Mouse (Mus musculus) gastrocnemius, adult 18-20 months (tissue): Measurements from ENCODE around the gene Acp2. TPM values are rescaled to one million over a fixed set of nuclear protein-coding genes. Genes with fewer than 3 reads are reported as not detected.

Experiments
- DNase-seq: peaks from one replicate; pipeline ENCODE4 v3.0.0; 2021; ENCODE audit warnings: low spot score
- total RNA-seq, 2 experiments: library from RNA; stranded (reverse); gene quantifications; 2 replicates each; pipeline ENCODE4 v1.2.3; 2021

Acp2 gene
- total RNA-seq, 2 experiments from 2014 or later: 11.7 to 13.5 TPM

GRCm38 (mm10) chr2:91255661-91256150, 53.0 kb downstream of the Acp2 start, which contains the start of gene Pacsin3:
Pacsin3 (plus strand) TSS chr2:91255954.
- DNase-seq: peak; percentile 79

- DNase-seq: peak; percentile 73
Measured at GRCm38 (mm10) chr2:91256256-91257125, 53.8 kb downstream of the Acp2 start.

- DNase-seq: peak; percentile 61
Measured at GRCm38 (mm10) chr2:91257126-91257980, 54.7 kb downstream of the Acp2 start.

GRCm38 (mm10) chr2:91258054-91258453, 55.4 kb downstream of the Acp2 start:
- DNase-seq: no peak

GRCm38 (mm10) chr2:91258830-91259229, 56.1 kb downstream of the Acp2 start:
- no peak for DNase-seq

GRCm38 (mm10) chr2:91259493-91259892, 56.8 kb downstream of the Acp2 start:
- peak; percentile 76 for DNase-seq

Other genes starting within 250 kb of the Acp2 start
- 10 to 100 TPM; 27.4 to 28.9 TPM for gene Rapsn, start 167.3 kb upstream of the Acp2 start, total RNA-seq
- gene Psmc3, start 148.9 kb upstream of the Acp2 start, total RNA-seq: 100 to 1,000 TPM; 249 to 273 TPM
- gene Slc39a13, start 132.5 kb upstream of the Acp2 start, total RNA-seq: 10 to 100 TPM; 16.9 to 19.9 TPM
- 1 to 10 TPM in 1 of 2 experiments, under 1 TPM in 1; 0.43 to 1.1 TPM for gene Spi1, start 120.5 kb upstream of the Acp2 start, total RNA-seq
- gene Mybpc3, start 84.7 kb upstream of the Acp2 start, total RNA-seq: not detected
- gene Madd, start 19.0 kb upstream of the Acp2 start, total RNA-seq: 1 to 10 TPM; 3.1 to 3.3 TPM
- 10 to 100 TPM; 22.2 to 24.1 TPM for gene Nr1h3, start 51 bp upstream of the Acp2 start, total RNA-seq
- gene Ddb2, start 34.1 kb downstream of the Acp2 start, total RNA-seq: 1 to 10 TPM; 2.9 TPM
- 100 to 1,000 TPM; 311 to 416 TPM for gene Pacsin3, start 53.1 kb downstream of the Acp2 start, total RNA-seq
- 100 to 1,000 TPM; 136 to 146 TPM for gene Arfgap2, start 62.1 kb downstream of the Acp2 start, total RNA-seq
- 10 to 100 TPM; 14.4 to 21.7 TPM for gene 1110051M20Rik, start 241.8 kb downstream of the Acp2 start, total RNA-seq